13 mouse cellular contexts compared by ENCODE assay signal in genomic region chr6:12116926-12117818, GRCm38 (mm10).
DNase-seq lines count a peak whose midpoint lies in the region; ATAC-seq and TF ChIP-seq lines count a peak whose summit lies in the region.
"Had no signal": no experiment of that assay in that cellular context is flagged by ENCODE, and none has a peak within 500 bp of the region (broad histone marks: within the 10 kb centered on the region; RNA-seq: fewer than 3 reads in every experiment).

No protein-coding gene starts in this region.

- no peaks in the 10 kb centered on the region for H3K79me2 ChIP-seq in myocyte (ENCODE audit: control insufficient read depth, insufficient read depth)

- peak; percentile 94 for ATAC-seq in kidney, embryonic 16.5 days (ENCODE audit: low FRiP score, low TSS enrichment)
- 0 out of 2 replicates have a peak, but pooled peaks have one; percentile 42 for ATAC-seq in erythroid progenitor cell, adult 5-6 weeks (replicated peaks; ENCODE audit: low FRiP score, poor library complexity, severe bottlenecking)
- peak; percentile 34 for ATAC-seq in hindbrain, embryonic 14.5 days (ENCODE audit: low FRiP score)
- ATAC-seq: CD4-positive, CD25-positive, alpha-beta regulatory T cell, adult 4 months had no signal

- H3K27me3 ChIP-seq in kidney, embryonic 16.5 days (ENCODE audit: insufficient read depth, low read length), result no peaks in the 10 kb centered on the region
- H3K27me3 ChIP-seq in hindbrain, embryonic 14.5 days (ENCODE audit: control insufficient read depth, insufficient read depth, low read length), result no peaks in the 10 kb centered on the region
- no peaks in the 10 kb centered on the region for H3K27me3 ChIP-seq in myocyte (ENCODE audit: control insufficient read depth, insufficient read depth, insufficient read length)
- H3K27me3 ChIP-seq: heart, embryonic 13.5 days had no signal

- H3K36me3 ChIP-seq in kidney, embryonic 16.5 days (ENCODE audit: insufficient read depth, low read length), result no peaks in the 10 kb centered on the region
- H3K36me3 ChIP-seq in hindbrain, embryonic 14.5 days (replicated peaks; ENCODE audit: control insufficient read depth, insufficient read depth), result no peaks in the 10 kb centered on the region
- no peaks in the 10 kb centered on the region for H3K36me3 ChIP-seq in myocyte (ENCODE audit: control insufficient read depth, insufficient read depth)
- H3K36me3 ChIP-seq: heart, embryonic 13.5 days had no signal

- H3K4me2 ChIP-seq in kidney, embryonic 16.5 days (replicated peaks; ENCODE audit: low read depth, low read length), result peak overlapping the region; percentile 10; the same call in 1 of the 2 replicates
- H3K4me2 ChIP-seq in hindbrain, embryonic 14.5 days (replicated peaks), result peak overlapping the region; percentile 35
- H3K4me2 ChIP-seq in myocyte (ENCODE audit: low read depth), result peak overlapping the region; percentile 30
- H3K4me2 ChIP-seq: heart, embryonic 13.5 days had no signal

- peaks cover 23% of the 10 kb centered on the region for H3K4me1 ChIP-seq in kidney, embryonic 16.5 days (ENCODE audit: insufficient read depth, low read length)
- H3K4me1 ChIP-seq in hindbrain, embryonic 14.5 days (replicated peaks; ENCODE audit: control insufficient read depth, insufficient read depth, low read length), result peaks cover 18% of the 10 kb centered on the region

- WGBS in kidney, embryonic 16.5 days, result 15% methylated on average over 11 of the region's 11 CpGs
- WGBS in hindbrain, embryonic 14.5 days, result 22% methylated on average over 11 of the region's 11 CpGs

- H3K4me3 ChIP-seq in kidney, embryonic 16.5 days (ENCODE audit: low read length), result no peak overlapping the region
- no peak overlapping the region for H3K4me3 ChIP-seq in hindbrain, embryonic 14.5 days (replicated peaks; ENCODE audit: low read length)
- no peak overlapping the region for H3K4me3 ChIP-seq in myocyte
- H3K4me3 ChIP-seq: heart, embryonic 13.5 days had no signal

- H3K9me3 ChIP-seq in kidney, embryonic 16.5 days (ENCODE audit: low read length), result no peaks in the 10 kb centered on the region
- no peaks in the 10 kb centered on the region for H3K9me3 ChIP-seq in hindbrain, embryonic 14.5 days (ENCODE audit: control insufficient read depth, low read length)
- H3K9me3 ChIP-seq: heart, embryonic 13.5 days had no signal

- H3ac ChIP-seq in myocyte (ENCODE audit: control insufficient read depth, insufficient read length), result no peak overlapping the region

- no peak for DNase-seq in kidney, adult 9 months
- DNase-seq in hindbrain, embryonic 14.5 days (ENCODE audit: low spot score), result no peak
- DNase-seq in B cell, adult 2 months, result no peak
- no peak for DNase-seq in right cerebral cortex, postnatal 25 days
- DNase-seq in layer of hippocampus, adult 9-10 months (ENCODE audit: low spot score), result no peak
- DNase-seq: cerebellum, postnatal 10 days; right cerebral cortex, postnatal 14 days had no signal

- peak overlapping the region; percentile 55 for H3K27ac ChIP-seq in kidney, embryonic 16.5 days (ENCODE audit: low read length)
- peak overlapping the region; percentile 81 for H3K27ac ChIP-seq in hindbrain, embryonic 14.5 days
- H3K27ac ChIP-seq: heart, embryonic 13.5 days; macrophage had no signal

- no peak overlapping the region for H3K9ac ChIP-seq in kidney, embryonic 16.5 days (replicated peaks; ENCODE audit: low read length)
- H3K9ac ChIP-seq in hindbrain, embryonic 14.5 days, result 0 out of 2 replicates have a peak overlapping the region, but pooled peaks have one; percentile 24
- H3K9ac ChIP-seq: heart, embryonic 13.5 days had no signal

- TF ChIP-seq POLR2A in myocyte (IDR thresholded peaks at IDR 0.05; ENCODE audit: insufficient read length, low read depth), result no peak

TF ChIP-seq in myocyte, 11 proteins besides CTCF, POLR2A, EP300 and RAD21:
- TF ChIP-seq SRF (IDR thresholded peaks at IDR 0.05; ENCODE audit: control insufficient read depth, insufficient read length, low read depth) (no peak), E2F4 (IDR thresholded peaks at IDR 0.05; ENCODE audit: insufficient read depth) (no peak), CEBPB (IDR thresholded peaks at IDR 0.05; ENCODE audit: insufficient read depth, poor library complexity, severe bottlenecking) (no peak), REST (IDR thresholded peaks at IDR 0.05; ENCODE audit: insufficient read depth, insufficient read length) (no peak), POLR2AphosphoS2 (IDR thresholded peaks at IDR 0.05; ENCODE audit: insufficient read length, low read depth) (no peak), MYOD1 (IDR thresholded peaks at IDR 0.05; ENCODE audit: control insufficient read depth in 1 of 3, insufficient read length in 2 of 3, low read depth in 2 of 3) (no peak), TCF12 (IDR thresholded peaks at IDR 0.05; ENCODE audit: insufficient read depth, poor library complexity, severe bottlenecking) (no peak), MYOG (IDR thresholded peaks at IDR 0.05; ENCODE audit: control insufficient read depth in 1 of 3, insufficient read depth in 1 of 3, insufficient read length in 2 of 3, low read depth in 2 of 3) (no peak), USF1 (IDR thresholded peaks at IDR 0.05; ENCODE audit: low read depth) (no peak), TCF3 (IDR thresholded peaks at IDR 0.05; ENCODE audit: insufficient read length, low read depth) (no peak), MAX (IDR thresholded peaks at IDR 0.05; ENCODE audit: low read depth) (no peak)

Comparison
In these comparisons a context has a peak if more than half of its experiments do, and no peak if none do; other contexts are left out.
1. ATAC-seq: peak in every context shown above with its lines; median percentile 94 in kidney, embryonic 16.5 days; 42 in erythroid progenitor cell, adult 5-6 weeks; 34 in hindbrain, embryonic 14.5 days.